ENCODE assay signal across 8 mouse cellular contexts in the genomic region with DNA sequence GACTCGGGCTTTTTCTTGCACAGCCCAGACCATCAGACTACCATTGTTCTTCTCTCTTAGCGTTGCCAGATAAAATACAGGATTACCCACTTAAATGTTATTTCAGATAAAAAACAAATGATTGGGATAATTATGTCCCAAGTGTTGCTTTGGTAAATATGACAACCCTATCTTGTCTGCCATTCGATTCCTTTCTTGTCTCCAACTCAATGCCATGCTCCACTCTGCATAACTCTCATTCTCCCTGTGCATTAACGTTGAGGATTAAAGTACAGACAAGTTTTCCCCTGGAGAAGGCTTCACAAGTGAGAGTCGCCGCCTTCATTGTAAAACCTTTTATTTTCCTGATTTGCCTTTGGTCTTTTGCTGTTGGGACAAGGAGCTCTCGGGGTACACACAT. TPM values are rescaled to one million over a fixed set of nuclear protein-coding genes. Genes with fewer than 3 reads are reported as not detected.
DNase-seq lines count a peak whose midpoint lies in the region; ATAC-seq and TF ChIP-seq lines count a peak whose summit lies in the region.

No protein-coding gene starts in this region.

- no peak for DNase-seq in kidney, adult 2 months
- no peak for DNase-seq in kidney, adult 11 months
- no peak for DNase-seq in midbrain, embryonic 11.5 days (ENCODE audit: low spot score, missing footprints)
- no peak for DNase-seq in thymus, postnatal 10 days (ENCODE audit: low spot score in 2 of 2)
- DNase-seq in frontal cortex, postnatal 10 days (ENCODE audit: low spot score in 2 of 2): no peak
- DNase-seq in right cerebral cortex, postnatal 14 days: no peak

- TF ChIP-seq POLR2A in kidney, adult 2 months (IDR thresholded peaks at IDR 0.05; ENCODE audit: low read depth, low read length): no peak
- no peak for TF ChIP-seq POLR2A in bone marrow macrophage, adult 2 months (IDR thresholded peaks at IDR 0.05; ENCODE audit: borderline replicate concordance, low read depth, low read length)

- peak; percentile 53 for ATAC-seq in hindbrain, embryonic 12.5 days (ENCODE audit: low FRiP score)
- no peak; the same call in 1 of the 2 replicates for ATAC-seq in midbrain, embryonic 11.5 days (ENCODE audit: low FRiP score)

- peak overlapping the region; percentile 99 for H3K4me3 ChIP-seq in kidney, adult 2 months (ENCODE audit: insufficient read depth, low read depth, low read length)
- H3K4me3 ChIP-seq in bone marrow macrophage, adult 2 months (ENCODE audit: insufficient read depth, low read length): no peak overlapping the region
- H3K4me3 ChIP-seq in hindbrain, embryonic 12.5 days: peak overlapping the region; percentile 56
- peak overlapping the region; percentile 45; the same call in 1 of the 2 replicates for H3K4me3 ChIP-seq in midbrain, embryonic 11.5 days (ENCODE audit: low read depth, low read length)

- no peak overlapping the region for H3K9ac ChIP-seq in hindbrain, embryonic 12.5 days
- peak overlapping the region; percentile 10; the same call in 1 of the 2 replicates for H3K9ac ChIP-seq in midbrain, embryonic 11.5 days (ENCODE audit: low read length)

- H3K4me2 ChIP-seq in hindbrain, embryonic 12.5 days (replicated peaks): peak overlapping the region; percentile 38
- peak overlapping the region; percentile 43 for H3K4me2 ChIP-seq in midbrain, embryonic 11.5 days

- H3K36me3 ChIP-seq in kidney, adult 2 months (ENCODE audit: control insufficient read depth, insufficient read depth, low read length): no peaks in the 10 kb centered on the region
- no peaks in the 10 kb centered on the region for H3K36me3 ChIP-seq in hindbrain, embryonic 12.5 days
- H3K36me3 ChIP-seq in midbrain, embryonic 11.5 days (ENCODE audit: control insufficient read depth, insufficient read depth, low read length): no peaks in the 10 kb centered on the region

- no peaks in the 10 kb centered on the region for H3K9me3 ChIP-seq in hindbrain, embryonic 12.5 days (replicated peaks)
- H3K9me3 ChIP-seq in midbrain, embryonic 11.5 days (ENCODE audit: control insufficient read depth, low read length): no peaks in the 10 kb centered on the region

- TF ChIP-seq CTCF in kidney, adult 2 months (conservative IDR thresholded peaks at IDR 0.05; ENCODE audit: insufficient read depth, insufficient read length, low read depth, low read length): no peak
- TF ChIP-seq CTCF in bone marrow macrophage, adult 2 months (IDR thresholded peaks at IDR 0.05; ENCODE audit: low read depth, low read length): no peak

- peaks cover 4% of the 10 kb centered on the region; the same call in 1 of the 2 replicates for H3K4me1 ChIP-seq in kidney, adult 2 months (ENCODE audit: control insufficient read depth, insufficient read depth, low read length)
- H3K4me1 ChIP-seq in bone marrow macrophage, adult 2 months (ENCODE audit: control insufficient read depth, insufficient read depth, low read length): peaks cover 23% of the 10 kb centered on the region
- H3K4me1 ChIP-seq in hindbrain, embryonic 12.5 days: no peaks in the 10 kb centered on the region
- no peaks in the 10 kb centered on the region for H3K4me1 ChIP-seq in midbrain, embryonic 11.5 days (ENCODE audit: control insufficient read depth, insufficient read depth, low read length)

- 29% methylated on average over 7 of the region's 7 CpGs for WGBS in kidney, adult 2 months
- WGBS in hindbrain, embryonic 12.5 days: 48% methylated on average over 7 of the region's 7 CpGs
- WGBS in midbrain, embryonic 11.5 days: 42% methylated on average over 7 of the region's 7 CpGs

- no peaks in the 10 kb centered on the region for H3K27me3 ChIP-seq in kidney, adult 2 months (replicated peaks; ENCODE audit: control insufficient read depth, insufficient read depth, low read length)
- H3K27me3 ChIP-seq in hindbrain, embryonic 12.5 days: peaks cover 18% of the 10 kb centered on the region
- peaks cover 3% of the 10 kb centered on the region for H3K27me3 ChIP-seq in midbrain, embryonic 11.5 days (ENCODE audit: control insufficient read depth, insufficient read depth, low read length)

- peak overlapping the region; percentile 80 for H3K27ac ChIP-seq in kidney, adult 2 months (ENCODE audit: insufficient read depth, low read depth, low read length)
- peak overlapping the region; percentile 75 for H3K27ac ChIP-seq in bone marrow macrophage, adult 2 months (ENCODE audit: insufficient read depth, low read depth, low read length)
- H3K27ac ChIP-seq in hindbrain, embryonic 12.5 days: peak overlapping the region; percentile 93; the same call in 1 of the 2 replicates
- H3K27ac ChIP-seq in midbrain, embryonic 11.5 days (ENCODE audit: low read depth, low read length): no peak overlapping the region; the same call in 1 of the 2 replicates

RNA-seq across cellular contexts. Expression of gene Abcb7, which starts 0.3 kb away (rescaled TPM):
- polyA plus RNA-seq in kidney, adult 2 months (2012; rRNA removed): 3.9 and 5.0 TPM in 2 replicates
- polyA plus RNA-seq in bone marrow macrophage, adult 2 months (2012; ENCODE audit: insufficient read depth, insufficient read length, missing spikeins): 27.5 and 29.9 TPM in 2 replicates
- 10.7 and 11.5 TPM in 2 replicates for polyA plus RNA-seq in hindbrain, embryonic 12.5 days (2016; fragmentation: Nextera tagmentation; extraction: Ambion mirVana)
- polyA plus RNA-seq in midbrain, embryonic 11.5 days (2014; fragmentation: Nextera tagmentation; extraction: Ambion mirVana): 17.1 and 18.2 TPM in 2 replicates
